Mouse (Mus musculus): ENCODE measurements at regions not wholly inside any gene's neighbourhood (a gene's known extent, or its start where the extent isn't known, plus 50 kb on each side); places are given as distances from the start of the nearest gene placed in this dataset.

DNA sequence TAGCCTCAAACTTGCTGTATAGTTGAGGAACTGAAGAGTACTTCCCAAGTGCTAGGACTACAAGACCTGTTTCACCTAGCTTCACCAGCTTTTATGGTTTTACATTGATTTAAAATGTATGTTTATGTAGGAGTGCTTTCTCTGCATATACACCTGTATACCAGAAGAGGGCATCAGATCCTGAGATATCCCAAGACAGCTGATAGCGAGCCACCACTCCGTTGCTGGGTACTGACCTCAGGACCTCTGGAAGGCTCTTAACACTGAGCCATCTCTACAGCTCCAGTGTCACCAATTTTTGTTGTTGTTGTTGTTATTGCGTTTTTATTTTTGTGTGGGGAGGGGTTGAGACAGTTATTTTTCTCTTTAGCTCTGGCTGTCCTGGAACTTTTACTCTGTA lies 55.9 kb upstream of the Ddx3x start:
- no peak for DNase-seq (ENCODE audit: low spot score in 2 of 2)

- DNase-seq (ENCODE audit: low spot score in 2 of 2), result no peak
Measured at GRCm38 (mm10) chrX:13226429-13226828, 54.3 kb upstream of the Ddx3x start.

GRCm38 (mm10) chrX:13229891-13230614 lies 50.7 kb upstream of the Ddx3x start:
- no peak for DNase-seq (ENCODE audit: low spot score in 2 of 2)

- DNase-seq (ENCODE audit: low spot score in 2 of 2), result peak; percentile 62 to 75
Measured at GRCm38 (mm10) chrX:13230615-13231179, 50.1 kb upstream of the Ddx3x start.

Data from frontal cortex, postnatal 14 days (tissue).